Mouse (Mus musculus): ENCODE results near the gene Perp. TPM values are rescaled to one million over a fixed set of nuclear protein-coding genes. Genes with fewer than 3 reads are reported as not detected.

Gene Perp
- total RNA-seq, 2 experiments from 2014 or later: 3.5 to 5.5 TPM

- H3K4me3 ChIP-seq: no peak overlapping the region
- DNase-seq (ENCODE audit: extremely low spot score in 1 of 2, low spot score in 2 of 2): no peak
- intact Hi-C loops (cut with DNase I): no loop called here
- TF ChIP-seq CTCF (IDR thresholded peaks at IDR 0.05): no peak; the same call in 1 of the 2 replicates
- H3K27ac ChIP-seq: no peak overlapping the region
Observed at GRCm38 (mm10) chr10:18894259-18895166, 49.7 kb downstream of the Perp start.

GRCm38 (mm10) chr10:18904108-18904507 is 59.3 kb downstream of the Perp start:
- no peak overlapping the region for H3K27ac ChIP-seq
- intact Hi-C loops (cut with DNase I): loop anchor here (1.0 to 10.0 kb wide), 3 partner anchors 68 to 341 kb away; no protein-coding TSS in a partner anchor
- DNase-seq (ENCODE audit: extremely low spot score in 1 of 2, low spot score in 2 of 2): peak in 1 of 2 experiments; percentile 62
- no peak overlapping the region for H3K4me3 ChIP-seq
- peak; percentile 86 for TF ChIP-seq CTCF (IDR thresholded peaks at IDR 0.05)

Other genes starting within 250 kb of the Perp start
- gene Arfgef3, start 101.1 kb upstream of the Perp start, total RNA-seq (2021): 100 to 1,000 TPM; 106 to 111 TPM
- not detected for gene Gm4922, start 58.2 kb upstream of the Perp start, total RNA-seq (2021)
- 1 to 10 TPM; 4.6 to 5.1 TPM for gene Tnfaip3, start 170.6 kb downstream of the Perp start, total RNA-seq (2021)

All from left cerebral cortex, adult 2 months (tissue).